Mouse (Mus musculus): Measurements from ENCODE around the gene Gpatch2. TPM values are rescaled to one million over a fixed set of nuclear protein-coding genes. Genes with fewer than 3 reads are reported as not detected.

The Gpatch2 gene
- total RNA-seq, 2 experiments from 2014 or later, result 10.6 to 13.3 TPM

DNA sequence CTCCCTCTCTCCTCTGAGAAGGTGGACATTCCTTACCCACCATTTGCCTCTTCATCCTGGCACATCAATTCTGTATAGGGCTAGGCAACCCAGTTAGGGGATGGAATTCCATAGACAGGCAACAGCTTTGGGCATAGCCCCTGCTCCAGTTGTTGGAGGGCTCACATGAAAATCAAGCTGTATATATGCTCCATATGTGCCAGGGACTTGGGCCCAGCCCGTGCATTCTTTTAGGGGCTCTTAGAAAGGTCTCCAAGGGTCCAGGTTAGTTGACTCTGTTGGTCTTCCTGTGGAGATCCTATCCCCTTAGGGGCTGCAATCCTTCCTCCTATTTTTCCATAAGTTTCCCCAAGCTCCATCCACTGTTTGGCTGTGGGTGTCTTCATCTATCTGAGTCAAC is 80.4 kb downstream of the Gpatch2 start:
- ATAC-seq (replicated peaks; ENCODE audit: poor library complexity, severe bottlenecking), result no peak

DNA sequence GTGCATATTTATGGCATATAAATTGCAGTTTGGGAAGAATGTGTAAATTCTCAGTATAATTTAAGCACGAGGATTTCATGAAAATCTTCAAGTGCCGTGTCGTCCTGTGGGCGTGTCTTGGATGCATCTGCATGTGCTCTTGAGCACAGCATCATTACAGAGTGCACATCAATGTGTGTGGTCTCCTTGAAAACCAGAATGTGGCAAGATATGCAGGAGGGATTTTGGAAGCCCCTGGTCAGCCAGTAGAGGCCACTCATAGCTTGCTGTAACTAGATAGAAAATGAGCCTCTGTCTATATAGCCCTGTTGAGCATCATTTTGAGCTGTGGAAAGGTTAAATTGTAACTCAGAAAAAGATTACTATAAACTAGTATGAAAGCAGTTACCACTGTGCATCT is 83.9 kb downstream of the Gpatch2 start:
- ATAC-seq (replicated peaks; ENCODE audit: poor library complexity, severe bottlenecking), result no peak

DNA sequence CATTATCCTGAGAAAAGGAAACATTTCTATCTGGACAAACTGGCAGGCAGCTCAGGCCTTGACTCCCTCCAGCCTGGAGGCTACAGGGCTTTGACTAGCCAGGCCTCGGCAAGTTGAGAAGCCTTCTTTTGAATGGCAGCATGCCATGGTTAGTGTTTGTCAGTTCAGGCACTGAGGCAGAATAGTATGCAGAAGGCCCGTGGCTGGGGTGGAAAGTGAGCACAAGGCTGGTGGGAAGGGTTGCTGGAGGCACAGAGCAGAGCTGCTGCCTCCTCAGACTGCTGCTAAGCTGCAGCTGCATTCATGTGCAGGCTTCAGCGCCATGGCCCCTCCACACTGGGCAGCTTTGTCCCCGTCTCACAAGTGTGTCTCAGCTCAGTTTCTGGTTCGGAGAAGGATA is 85.3 kb downstream of the Gpatch2 start:
- no peak for ATAC-seq (replicated peaks; ENCODE audit: poor library complexity, severe bottlenecking)

DNA sequence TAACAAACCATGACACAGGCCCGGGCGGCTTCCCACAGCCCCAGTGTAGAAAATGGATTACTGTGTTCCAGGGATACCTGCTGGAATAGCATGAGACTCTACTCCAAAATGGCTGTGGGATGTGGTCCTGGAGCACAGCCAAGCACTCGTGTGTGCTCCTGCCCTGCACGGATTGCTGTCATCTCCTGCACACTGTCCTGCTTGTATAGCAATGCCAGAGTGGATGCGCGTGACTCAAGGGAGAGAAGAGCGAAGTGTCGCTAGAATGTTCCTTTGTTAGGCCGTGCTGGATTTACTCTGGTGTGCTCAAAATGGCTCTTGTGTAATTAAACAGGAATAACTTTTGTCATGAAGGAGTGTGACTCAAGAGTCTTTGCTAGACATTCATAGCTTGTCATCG is 87.9 kb downstream of the Gpatch2 start:
- ATAC-seq (replicated peaks; ENCODE audit: poor library complexity, severe bottlenecking), result no peak

DNA sequence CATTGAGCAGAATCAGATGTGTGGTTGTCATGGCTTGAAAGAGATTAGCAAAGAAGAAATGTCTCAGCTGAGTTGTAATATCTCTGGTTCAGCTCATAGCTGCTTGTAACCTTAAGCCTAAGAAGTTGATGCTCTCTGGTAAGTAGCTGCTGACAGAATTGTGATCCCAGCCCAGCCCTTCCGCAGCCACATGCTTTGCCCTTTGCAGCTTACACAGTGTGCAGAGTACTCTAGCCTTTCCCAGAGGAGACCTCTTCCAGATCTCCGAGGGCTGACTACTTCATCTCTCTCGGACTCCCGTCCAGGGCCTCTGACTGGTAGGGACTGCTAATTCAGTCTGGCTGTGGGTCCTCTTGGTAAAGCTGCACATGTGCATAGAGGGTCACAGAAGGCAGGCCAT is 92.0 kb downstream of the Gpatch2 start:
- no peak for ATAC-seq (replicated peaks; ENCODE audit: poor library complexity, severe bottlenecking)

DNA sequence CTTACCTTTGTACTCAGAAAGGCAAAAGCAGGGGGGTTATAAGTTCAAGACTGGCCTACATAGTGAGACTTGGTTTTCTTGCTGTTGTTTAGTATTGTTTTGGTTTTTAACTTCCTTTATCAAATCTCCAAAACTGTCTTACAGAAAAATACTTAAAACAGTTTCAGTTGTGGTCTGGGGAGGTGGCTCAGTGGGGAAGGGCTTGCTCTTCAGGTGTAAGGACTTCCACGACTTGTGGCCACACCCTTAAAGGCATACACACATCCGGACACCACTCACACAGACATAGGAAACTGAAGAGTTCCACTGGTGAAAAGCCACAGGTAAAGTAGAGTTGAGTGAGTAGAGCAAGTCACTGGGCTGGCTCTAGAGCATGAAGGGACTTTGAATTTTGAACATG is 93.2 kb downstream of the Gpatch2 start:
- no peak for ATAC-seq (replicated peaks; ENCODE audit: poor library complexity, severe bottlenecking)

DNA sequence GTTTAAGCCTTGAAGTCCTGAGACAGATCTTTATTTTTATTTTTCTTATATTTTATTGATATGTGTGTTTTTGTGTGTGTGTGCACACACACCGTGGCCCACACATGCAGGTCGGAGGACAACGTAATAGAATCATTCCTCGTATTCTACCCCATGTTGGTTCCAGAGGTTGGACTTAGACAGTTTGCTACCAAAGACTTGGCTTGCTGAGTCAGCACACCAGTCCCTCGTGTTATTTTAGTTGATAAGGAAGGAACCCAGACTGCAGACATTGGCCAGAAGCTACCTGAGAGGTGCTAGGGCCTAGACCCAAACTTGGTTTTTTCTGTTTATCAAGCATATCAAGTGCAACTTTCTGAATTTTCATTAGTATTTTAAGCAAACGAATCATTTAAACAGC is 95.8 kb downstream of the Gpatch2 start:
- no peak for ATAC-seq (replicated peaks; ENCODE audit: poor library complexity, severe bottlenecking)

DNA sequence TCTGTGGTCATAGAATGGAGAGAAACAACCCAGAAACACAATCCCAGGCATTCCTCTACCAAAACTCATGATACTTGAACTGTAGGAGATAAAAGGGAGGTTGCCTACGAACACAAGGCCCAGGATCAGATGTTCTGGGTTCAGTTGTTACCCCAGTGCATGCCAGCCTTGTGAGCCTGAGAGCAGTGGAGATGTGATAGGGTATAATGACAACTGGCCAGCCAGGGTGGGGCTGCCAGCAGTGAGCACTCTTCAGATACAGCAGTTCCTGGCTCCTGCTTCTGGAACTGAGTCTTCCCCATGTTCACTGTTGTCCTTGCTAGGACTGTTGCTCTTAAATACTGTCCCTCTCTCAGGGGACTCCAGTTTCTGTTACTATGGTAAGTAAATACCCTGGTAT is 98.0 kb downstream of the Gpatch2 start:
- no peak for ATAC-seq (replicated peaks; ENCODE audit: poor library complexity, severe bottlenecking)

DNA sequence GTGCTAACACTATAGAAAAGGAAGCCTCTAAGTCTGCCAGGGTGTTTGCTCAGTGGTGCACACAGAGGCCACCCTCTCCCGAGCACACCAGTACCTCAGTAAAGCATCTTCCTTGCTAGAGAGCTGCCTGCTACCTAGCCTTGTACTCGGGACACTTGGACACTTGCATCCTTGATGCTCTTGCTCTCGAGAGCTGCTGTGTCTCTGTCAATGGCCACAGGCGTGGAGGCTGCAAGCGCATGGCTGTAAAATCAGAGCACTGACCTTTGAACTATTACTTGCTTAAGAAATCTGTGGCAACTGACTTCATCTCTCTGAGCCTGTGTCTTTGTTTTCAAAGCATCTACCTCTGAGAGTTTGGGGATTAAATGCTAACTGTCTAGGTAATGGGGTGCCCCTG is 98.5 kb downstream of the Gpatch2 start:
- ATAC-seq (replicated peaks; ENCODE audit: poor library complexity, severe bottlenecking), result no peak

DNA sequence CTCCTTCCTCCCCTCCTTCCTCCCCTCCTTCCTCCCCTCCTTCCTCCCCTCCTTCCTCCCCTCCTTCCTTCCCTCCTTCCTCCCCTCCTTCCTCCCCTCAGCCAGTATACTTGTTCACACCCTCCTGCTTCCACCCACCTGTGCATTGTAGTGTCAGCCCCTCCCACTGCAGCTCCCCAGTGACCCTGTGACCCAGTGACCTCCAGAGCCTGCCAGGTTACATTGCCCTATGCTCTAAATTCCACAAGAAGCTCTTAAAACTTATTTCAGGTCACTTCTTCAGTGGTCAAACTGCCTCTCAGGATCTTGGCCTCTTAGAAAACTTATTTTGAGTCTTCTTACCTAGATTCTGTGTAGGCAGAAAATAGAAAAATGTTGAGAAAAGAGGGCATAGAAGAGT is 99.2 kb downstream of the Gpatch2 start:
- ATAC-seq (replicated peaks; ENCODE audit: poor library complexity, severe bottlenecking), result no peak

DNA sequence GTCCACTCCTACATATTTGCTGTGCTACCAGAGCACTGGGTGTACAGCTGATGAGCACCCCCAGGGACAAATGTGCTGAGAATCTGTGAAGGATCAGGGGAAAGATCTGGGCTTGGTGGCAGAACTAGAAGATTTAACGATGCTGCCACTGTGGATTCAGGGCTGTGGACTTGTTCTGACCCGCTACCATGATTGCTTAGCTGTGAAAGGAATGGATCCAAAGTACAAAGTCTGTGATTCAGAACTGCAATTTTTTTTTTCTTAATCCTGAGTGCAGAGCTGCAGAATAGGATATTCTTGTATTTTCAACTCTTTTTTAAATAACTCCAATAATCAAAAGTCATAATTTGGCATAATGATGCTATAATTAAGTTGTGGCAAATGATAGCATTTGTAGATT is 100.5 kb downstream of the Gpatch2 start:
- no peak for ATAC-seq (replicated peaks; ENCODE audit: poor library complexity, severe bottlenecking)

DNA sequence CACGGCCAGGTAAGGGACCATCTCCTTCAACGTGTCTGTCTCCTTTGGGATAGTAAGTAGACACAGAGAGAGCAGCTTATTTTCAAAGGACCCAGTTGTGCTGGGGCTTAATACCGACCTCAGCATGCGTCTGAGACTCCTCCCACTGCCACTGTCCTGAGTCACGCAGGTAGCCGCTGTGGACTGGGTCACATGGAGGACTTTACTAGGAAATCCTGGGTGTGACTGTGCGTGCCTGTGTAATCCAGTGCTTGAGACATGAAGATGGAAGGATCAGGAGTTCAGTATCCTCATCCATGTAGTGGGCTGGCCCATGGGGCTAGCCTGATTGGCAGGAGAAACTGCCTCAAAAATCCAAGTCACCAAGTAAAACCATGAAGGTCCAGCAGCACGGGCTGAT is 101.2 kb downstream of the Gpatch2 start:
- ATAC-seq (replicated peaks; ENCODE audit: poor library complexity, severe bottlenecking), result no peak

DNA sequence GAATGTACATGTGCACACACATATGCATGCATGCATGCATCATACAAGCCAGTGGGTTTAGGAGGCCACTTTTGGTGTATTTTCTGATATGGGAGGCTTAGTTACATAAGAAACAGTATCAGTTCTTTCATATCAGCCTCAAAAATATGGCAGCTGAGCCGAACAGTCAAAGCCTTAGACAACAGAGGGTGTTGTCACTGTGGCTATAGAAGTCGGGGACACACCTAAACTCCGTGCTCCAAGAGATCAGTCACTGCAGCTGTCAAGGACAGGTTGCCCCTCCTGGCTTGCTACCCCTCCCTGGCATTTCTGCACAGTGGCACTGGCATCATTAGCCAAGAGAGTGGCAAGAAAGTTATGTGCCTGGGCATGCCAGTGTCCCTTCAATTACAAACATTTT is 106.5 kb downstream of the Gpatch2 start:
- ATAC-seq (replicated peaks; ENCODE audit: poor library complexity, severe bottlenecking), result no peak

DNA sequence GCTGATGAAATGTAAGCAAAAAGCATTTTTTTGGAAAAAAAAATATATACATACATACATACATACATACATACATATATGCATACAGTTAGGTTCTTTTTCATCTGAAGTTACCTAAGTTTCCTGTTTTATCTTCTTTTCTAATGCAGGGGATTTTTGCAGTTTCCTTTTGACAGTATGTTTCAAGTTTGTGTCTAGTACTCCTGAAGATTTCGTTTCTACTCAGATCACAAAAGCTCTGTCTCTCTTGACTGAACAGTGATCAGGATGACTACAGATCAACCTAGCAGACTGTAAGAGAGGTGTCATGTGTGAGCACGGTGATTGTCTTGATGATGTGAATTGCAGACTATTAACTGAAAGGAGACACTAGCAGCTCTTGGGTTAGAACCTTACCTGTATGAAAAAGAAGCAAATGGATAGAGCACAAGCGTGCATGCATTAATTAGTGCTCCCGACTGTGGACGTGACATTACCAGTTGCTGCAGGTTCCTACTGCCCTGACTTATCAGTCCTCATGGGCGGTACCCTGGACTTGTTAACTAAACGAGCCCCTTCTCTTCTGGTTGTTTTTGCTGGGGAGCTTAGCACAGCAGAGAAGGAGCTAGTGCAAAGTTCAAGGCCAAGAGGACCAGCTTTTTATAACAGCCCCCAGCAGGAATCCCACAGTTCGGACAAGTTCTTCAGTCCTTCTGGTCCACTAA is 107.3 kb downstream of the Gpatch2 start:
- no peak for ATAC-seq (replicated peaks; ENCODE audit: poor library complexity, severe bottlenecking)

DNA sequence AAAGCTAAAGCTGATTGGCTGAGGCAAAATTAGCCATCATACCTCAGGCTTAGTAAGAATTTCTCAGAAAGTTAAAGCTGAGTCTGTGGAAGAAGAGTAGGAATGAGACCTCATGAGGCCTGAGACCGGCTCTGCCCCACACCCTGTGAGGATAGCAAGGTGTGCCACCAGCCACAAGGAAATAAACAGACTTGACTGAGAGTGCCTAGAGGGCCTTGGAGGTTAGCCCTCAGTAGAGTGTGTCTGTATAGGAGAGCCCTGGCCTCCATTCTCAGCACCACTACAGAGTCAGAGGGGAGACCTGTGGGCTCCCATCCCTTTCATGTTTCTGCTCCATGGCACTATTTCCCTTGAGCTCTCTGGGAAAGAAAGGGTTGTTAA is 107.9 kb downstream of the Gpatch2 start:
- no peak for ATAC-seq (replicated peaks; ENCODE audit: poor library complexity, severe bottlenecking)

DNA sequence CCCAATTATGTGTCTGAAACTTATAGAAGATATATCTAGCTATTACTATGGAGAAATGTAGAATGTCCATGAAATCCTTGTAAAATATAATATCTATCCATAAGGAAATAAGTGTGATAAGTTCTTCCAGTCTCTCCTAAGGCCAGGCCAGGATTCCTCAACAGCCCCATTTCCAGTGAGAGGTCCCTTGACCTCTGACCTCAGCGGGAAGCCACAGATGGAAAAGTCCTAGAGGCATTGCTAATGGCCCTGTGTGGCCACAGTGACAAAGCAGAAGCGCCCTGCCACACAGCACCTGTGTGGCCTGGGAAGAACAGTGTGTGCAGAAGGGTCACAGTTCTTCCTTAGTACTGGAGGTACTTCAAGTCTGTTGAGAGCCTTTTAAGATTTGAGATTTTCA is 127.2 kb downstream of the Gpatch2 start:
- ATAC-seq (replicated peaks; ENCODE audit: poor library complexity, severe bottlenecking), result no peak

DNA sequence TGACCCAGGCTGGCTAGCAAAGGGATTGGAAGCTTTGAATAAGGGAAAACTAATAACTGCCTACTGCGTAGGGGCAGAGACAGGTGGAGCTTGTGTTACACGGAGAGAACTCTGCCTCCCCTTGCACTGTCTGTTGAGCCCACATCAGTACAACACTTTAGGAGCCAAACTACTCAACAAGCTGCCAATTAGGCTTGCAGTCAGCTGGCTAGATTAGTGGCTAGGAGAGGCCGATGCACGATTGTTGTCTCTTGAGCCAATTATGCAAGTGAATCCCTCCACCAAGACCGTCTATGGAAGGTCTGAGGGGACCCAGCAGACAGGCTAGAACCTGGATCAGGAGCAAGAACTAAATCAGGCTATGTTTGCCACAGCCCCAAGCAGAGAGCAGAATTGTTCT is 129.8 kb downstream of the Gpatch2 start:
- no peak for ATAC-seq (replicated peaks; ENCODE audit: poor library complexity, severe bottlenecking)

DNA sequence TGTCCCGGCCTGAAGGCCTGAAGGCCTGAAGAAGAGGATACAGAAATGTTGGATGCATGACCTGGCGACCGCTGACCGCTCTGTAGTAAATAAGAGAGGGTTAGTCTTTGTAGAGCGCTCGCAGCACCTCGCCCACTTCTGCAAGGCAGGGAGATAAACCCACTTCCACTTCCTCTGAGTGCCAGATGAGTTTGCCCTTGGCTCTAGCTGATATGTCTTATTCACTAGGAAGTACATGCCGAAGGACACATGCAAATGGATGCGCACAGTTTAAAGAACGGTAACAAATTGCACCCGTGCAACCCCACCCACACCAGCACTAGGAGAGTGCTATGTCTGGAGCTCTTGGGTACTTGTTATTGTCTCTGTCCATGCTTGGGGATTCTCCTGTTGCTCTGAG is 131.6 kb downstream of the Gpatch2 start:
- peak; percentile 46 for ATAC-seq (replicated peaks; ENCODE audit: poor library complexity, severe bottlenecking)

DNA sequence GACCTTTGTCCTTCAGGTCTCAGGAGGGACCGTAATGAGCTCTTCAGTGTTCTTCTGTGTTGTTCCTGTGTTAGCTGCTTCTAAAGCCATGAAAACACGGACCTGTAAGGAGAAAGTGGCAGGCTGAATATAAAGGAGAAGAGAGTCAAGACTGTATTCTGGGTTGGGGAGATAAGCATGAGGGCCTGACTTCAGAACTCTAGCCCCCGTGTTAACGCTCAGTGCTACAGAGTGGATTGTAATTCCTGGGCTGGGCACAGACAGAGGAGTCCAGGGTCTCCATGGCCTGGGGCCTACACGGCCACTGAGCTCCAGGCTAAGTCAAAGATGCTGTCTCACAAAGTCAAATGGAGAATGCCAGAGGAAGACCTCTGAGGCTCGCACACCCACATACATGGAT is 132.3 kb downstream of the Gpatch2 start:
- ATAC-seq (replicated peaks; ENCODE audit: poor library complexity, severe bottlenecking), result no peak

DNA sequence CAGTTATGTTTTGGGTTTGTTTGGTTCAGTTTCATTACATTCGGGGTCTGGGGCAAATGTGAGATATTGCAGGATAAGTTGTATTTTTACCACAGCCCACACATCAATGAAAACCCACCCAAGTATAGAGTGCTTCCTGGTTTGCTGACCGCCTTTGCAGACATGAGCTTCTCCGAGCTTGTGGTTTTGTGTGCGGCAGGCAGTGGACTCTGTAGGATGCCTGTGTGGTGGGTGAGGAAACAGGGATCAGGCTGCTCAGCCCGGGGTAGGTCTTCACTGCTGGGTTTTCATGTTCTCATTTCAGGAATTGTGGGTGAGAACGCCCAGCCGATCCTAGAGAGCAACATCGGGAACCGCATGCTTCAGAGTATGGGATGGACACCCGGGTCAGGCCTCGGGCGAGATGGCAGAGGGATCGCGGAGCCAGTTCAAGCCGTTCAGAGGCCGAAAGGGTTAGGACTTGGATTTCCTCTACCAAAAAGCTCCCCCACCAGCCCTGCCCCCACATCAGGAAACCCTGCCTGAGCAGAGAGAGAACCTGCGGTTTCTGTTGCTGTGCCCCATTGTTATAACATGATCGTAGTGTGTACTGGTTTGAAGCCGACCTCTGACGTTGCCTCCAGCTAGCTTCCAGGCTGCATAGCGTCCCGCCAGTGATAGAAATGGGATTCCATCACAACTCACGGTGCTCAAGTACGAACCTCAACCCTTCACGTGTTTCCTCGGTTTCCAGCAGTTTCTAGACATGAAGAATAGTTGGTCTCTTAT is 132.9 kb downstream of the Gpatch2 start:
- ATAC-seq (replicated peaks; ENCODE audit: poor library complexity, severe bottlenecking), result peak; percentile 66

DNA sequence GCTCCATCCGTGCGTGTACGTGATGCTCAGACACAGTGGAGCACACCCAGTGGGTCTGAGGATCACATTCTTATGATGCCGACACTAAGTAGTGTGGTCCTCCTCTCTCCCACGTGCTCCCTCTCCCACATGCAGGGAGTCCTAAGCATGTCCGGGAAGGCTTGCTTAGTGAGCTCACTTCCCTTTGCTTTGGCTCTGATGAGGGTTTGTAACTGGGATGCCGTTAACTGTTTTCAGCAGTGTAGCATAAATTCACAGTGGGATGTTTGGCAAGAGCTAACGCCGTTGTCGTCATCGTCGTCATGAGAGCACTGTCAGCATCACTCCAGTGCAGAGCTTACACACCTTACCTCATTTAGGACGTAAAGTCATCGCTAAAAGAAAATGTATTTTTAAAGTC is 133.6 kb downstream of the Gpatch2 start:
- peak; percentile 55 for ATAC-seq (replicated peaks; ENCODE audit: poor library complexity, severe bottlenecking)

DNA sequence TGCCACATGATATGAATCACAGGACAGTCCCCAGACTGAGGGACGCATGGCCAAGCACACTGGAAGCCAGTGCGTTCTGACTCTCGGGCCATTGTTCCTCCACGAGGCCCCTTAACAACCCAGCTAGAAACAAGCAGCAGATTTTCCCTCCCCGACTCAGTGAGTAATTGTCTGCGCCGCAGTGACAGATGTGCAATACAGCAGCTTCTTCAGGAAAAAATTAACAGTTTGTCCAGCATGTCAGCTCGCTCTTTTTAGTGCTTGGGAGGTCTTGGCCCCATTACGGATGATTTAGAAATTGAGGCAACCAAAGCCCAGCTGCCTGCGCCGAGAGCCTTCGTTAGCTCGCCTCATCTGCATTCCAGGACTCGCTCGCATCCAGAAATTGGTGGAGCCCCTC is 140.9 kb downstream of the Gpatch2 start:
- no peak for ATAC-seq (replicated peaks; ENCODE audit: poor library complexity, severe bottlenecking)

Measured in granulocyte monocyte progenitor cell, adult 5-6 weeks (primary cell).